Mouse (Mus musculus) embryonic facial prominence, embryonic 14.5 days (tissue): ENCODE results near the gene Jund. TPM values are rescaled to one million over a fixed set of nuclear protein-coding genes. Genes with fewer than 3 reads are reported as not detected.

Experiments used
- ATAC-seq: fragments of 200-750 bp; cut with Nextera tagmentation; 2 replicates; pipeline ENCODE4 v1.8.0; 2017; ENCODE audit warnings: low read depth, moderate number of reproducible peaks, moderate TSS enrichment
- DNase-seq: peaks from one replicate; pipeline ENCODE4 v3.0.0-alpha.2; 2015; ENCODE audit warnings: low spot score
- H3K27ac ChIP-seq: fragments of 300-500 bp; sonication (generic); replicated peaks from 2 replicates; pipeline ENCODE4 v1.5.1; 2014; ENCODE audit warnings: low read depth, mild to moderate bottlenecking, low read length, moderate library complexity
- H3K27me3 ChIP-seq: fragments of 300-500 bp; sonication (generic); replicated peaks from 2 replicates; pipeline ENCODE4 v1.6.1; 2014; ENCODE audit warnings: low read length; ENCODE audit not compliant: control insufficient read depth, insufficient read depth
- H3K36me3 ChIP-seq: fragments of 300-500 bp; sonication (generic); 2 replicates; pipeline ENCODE4 v1.6.1; 2014; ENCODE audit warnings: low read length, mixed read lengths; ENCODE audit not compliant: control insufficient read depth, insufficient read depth
- H3K4me1 ChIP-seq: fragments of 300-500 bp; sonication (generic); 2 replicates; pipeline ENCODE4 v1.6.1; 2014; ENCODE audit warnings: antibody characterized with exemption, low read length; ENCODE audit not compliant: control insufficient read depth, insufficient read depth
- H3K4me2 ChIP-seq: fragments of 300-500 bp; sonication (generic); 2 replicates; pipeline ENCODE4 v1.6.1; 2014; ENCODE audit warnings: low read depth, mild to moderate bottlenecking, low read length, moderate library complexity, mixed read lengths
- H3K4me3 ChIP-seq: fragments of 300-500 bp; sonication (generic); 2 replicates; pipeline ENCODE4 v1.5.1; 2014; ENCODE audit warnings: low read depth, mild to moderate bottlenecking, low read length
- H3K9ac ChIP-seq: fragments of 300-500 bp; sonication (generic); 2 replicates; pipeline ENCODE4 v1.6.1; 2014; ENCODE audit warnings: low read depth, mild to moderate bottlenecking, low read length, moderate library complexity, mixed read lengths
- H3K9me3 ChIP-seq: fragments of 300-500 bp; sonication (generic); 2 replicates; pipeline ENCODE4 v1.6.1; 2016; ENCODE audit warnings: low read length; ENCODE audit not compliant: control insufficient read depth
- whole genome bisulfite sequencing: fragments of 180-500 bp; shearing (Covaris S2); extraction: QIAGEN DNeasy Blood & Tissue Kit; methylation state at CpG from one replicate; pipeline ENCODE4 v1.1.7; 2014; 5-methylcytosine and 5-hydroxymethylcytosine counted together
- polyA plus RNA-seq: library from polyadenylated mRNA; unstranded; fragments of >200 nt; fragmentation: Nextera tagmentation; extraction: Ambion mirVana; gene quantifications from 2 replicates; pipeline ENCODE4 v1.2.1, GENCODE M21; 2014

Gene Jund
- polyA plus RNA-seq, 1 experiment from 2014 or later, result 121 TPM

DNA sequence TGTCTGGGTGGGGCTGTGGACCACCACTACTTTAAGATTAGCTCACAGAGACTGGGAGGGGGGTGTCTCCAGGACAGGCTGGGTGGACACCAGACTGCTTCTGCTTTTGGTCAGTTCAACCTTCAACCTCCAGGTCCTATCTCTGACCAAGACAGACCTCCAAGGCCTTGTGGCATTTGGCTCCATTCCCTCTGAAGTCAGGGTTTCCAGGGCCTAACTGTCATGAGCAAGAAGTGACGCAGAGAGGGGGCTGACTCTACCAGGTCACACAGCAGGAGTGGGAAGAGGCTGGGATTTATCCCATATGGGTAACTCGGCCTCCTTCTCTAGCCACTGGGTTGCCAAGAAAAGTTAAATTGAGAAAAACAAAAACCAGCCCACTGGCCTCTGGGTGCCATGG is 41.0 kb upstream of the Jund start:
- H3K4me2 ChIP-seq, result no peak overlapping the region
- H3K36me3 ChIP-seq, result peaks cover 35% of the 10 kb centered on the region
- WGBS, result 84% methylated on average over 2 of the region's 2 CpGs
- H3K27ac ChIP-seq, result no peak overlapping the region
- no peaks in the 10 kb centered on the region for H3K9me3 ChIP-seq
- H3K27me3 ChIP-seq, result no peaks in the 10 kb centered on the region
- H3K4me1 ChIP-seq, result peaks cover 6% of the 10 kb centered on the region; the same call in 1 of the 2 replicates
- no peak for ATAC-seq
- H3K9ac ChIP-seq, result peak overlapping the region; percentile 10; the same call in 1 of the 2 replicates
- no peak overlapping the region for H3K4me3 ChIP-seq
- DNase-seq, result no peak

DNA sequence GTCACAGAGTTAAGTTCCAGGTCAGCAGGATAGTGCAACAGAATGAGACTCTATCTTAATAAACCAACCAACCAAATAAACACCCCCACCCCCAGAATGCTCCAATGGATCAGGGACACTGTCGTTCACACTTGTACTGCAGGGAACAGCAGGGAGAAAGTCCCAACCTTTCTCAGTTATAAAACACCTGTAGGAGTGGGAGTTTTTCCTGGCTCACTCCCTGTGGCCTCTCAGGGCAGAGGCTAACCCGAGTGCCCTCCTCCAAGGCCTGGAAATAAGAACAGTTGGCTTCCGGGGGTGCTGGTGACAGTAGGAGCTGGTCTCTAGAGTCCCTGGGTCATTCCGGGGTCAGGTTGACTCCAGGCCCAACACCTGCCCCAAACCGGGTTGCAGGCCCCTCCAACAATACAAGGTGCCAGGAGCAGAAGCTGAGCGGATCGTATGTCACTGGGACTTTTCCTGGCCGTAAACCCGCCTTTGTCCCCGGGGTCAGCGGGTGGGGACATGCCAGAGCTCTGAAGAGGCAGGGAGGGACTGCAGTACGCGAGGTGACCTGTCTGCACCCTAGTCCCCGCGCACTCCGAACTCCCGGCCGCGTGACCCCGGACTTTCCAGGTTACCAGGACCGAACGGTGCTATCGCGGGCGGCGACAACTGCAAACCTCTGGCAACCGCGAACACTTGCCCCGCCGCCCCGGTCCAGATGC is 39.7 kb upstream of the Jund start:
- DNase-seq (peak; percentile 26), ATAC-seq (no peak; the same call in 1 of the 2 replicates)
- Histone ChIP-seq H3K4me1 (peaks cover 6% of the 10 kb centered on the region; the same call in 1 of the 2 replicates), H3K27ac (peak overlapping the region; percentile 74), H3K27me3 (no peaks in the 10 kb centered on the region), H3K9me3 (no peaks in the 10 kb centered on the region), H3K4me2 (peak overlapping the region; percentile 88), H3K9ac (peak overlapping the region; percentile 85), H3K36me3 (peaks cover 31% of the 10 kb centered on the region), H3K4me3 (peak overlapping the region; percentile 80)
- 2% methylated on average over 26 of the region's 31 CpGs for WGBS

DNA sequence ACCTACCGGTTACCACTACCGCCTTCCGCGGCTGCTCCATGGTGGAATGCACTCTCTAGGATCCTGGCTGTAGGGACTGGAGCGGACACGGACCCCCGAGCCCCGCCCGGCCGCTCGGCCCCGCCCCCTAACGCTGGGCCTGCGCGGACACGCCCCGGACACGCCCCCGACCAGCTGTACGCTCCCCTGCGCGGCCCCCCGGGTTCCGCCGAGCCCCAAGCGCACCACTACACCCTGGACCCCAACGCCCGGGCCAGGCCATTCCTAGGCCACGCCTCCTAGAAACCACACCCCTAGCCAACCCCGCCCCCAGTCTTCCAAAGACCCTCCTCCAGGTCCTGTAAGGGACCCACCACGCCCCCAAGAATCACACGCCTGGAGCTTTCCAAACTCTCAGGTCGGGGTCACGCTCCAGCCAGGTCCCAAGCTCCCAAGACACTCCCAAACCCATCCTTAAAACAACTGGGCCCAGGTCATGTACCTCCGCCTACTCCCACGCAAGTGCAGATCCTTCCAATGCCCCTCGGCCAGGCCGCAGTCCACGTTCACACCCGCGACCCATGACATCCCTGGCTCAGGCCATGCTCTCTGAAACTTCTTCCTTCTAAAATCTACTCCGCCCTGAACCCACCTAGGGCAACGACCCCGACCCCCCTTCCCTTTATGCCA is 39.0 kb upstream of the Jund start:
- Histone ChIP-seq H3K4me1 (peaks cover 6% of the 10 kb centered on the region; the same call in 1 of the 2 replicates), H3K27ac (peak overlapping the region; percentile 74), H3K4me2 (peak overlapping the region; percentile 88), H3K36me3 (peaks cover 24% of the 10 kb centered on the region), H3K9ac (peak overlapping the region; percentile 85), H3K4me3 (peak overlapping the region; percentile 80), H3K27me3 (no peaks in the 10 kb centered on the region), H3K9me3 (no peaks in the 10 kb centered on the region)
- WGBS, result under 1% methylated on average over 22 of the region's 44 CpGs
- DNase-seq (peak; percentile 97), ATAC-seq (peak; percentile 97)

DNA sequence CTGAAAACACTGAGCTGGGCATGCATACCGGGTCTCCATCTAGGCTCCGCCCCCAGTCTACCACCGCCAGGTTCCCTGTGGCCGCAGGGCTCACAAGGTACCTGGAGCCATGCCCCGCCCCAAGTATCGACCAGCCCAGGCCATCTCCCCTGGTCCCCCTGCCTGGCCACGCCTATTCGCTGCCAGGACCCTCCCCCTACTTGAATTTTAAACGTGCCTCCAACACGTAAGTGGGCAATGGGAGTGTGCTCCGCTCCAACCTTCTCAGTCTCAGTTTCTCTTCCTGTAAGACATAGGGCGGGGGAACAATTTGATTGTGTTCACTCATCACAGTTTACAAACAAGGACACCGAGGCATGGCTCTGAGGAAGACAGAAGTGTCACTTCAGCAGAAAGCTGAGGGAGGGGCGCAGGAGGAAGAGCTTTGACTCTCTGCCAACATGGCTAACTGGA is 38.5 kb upstream of the Jund start, which contains the start of gene Pgpep1:
Gene Pgpep1 (minus strand): TSS at position 116 of the 453 bp plus-strand sequence.
- no peaks in the 10 kb centered on the region for H3K27me3 ChIP-seq
- WGBS, result under 1% methylated on average over 14 of the region's 14 CpGs
- H3K36me3 ChIP-seq, result peaks cover 19% of the 10 kb centered on the region
- ATAC-seq (peak; percentile 56), DNase-seq (peak; percentile 69)
- H3K4me1 ChIP-seq, result peaks cover 6% of the 10 kb centered on the region; the same call in 1 of the 2 replicates
- no peaks in the 10 kb centered on the region for H3K9me3 ChIP-seq
- H3K9ac ChIP-seq, result peak within 1 kb of the TSS; percentile 85
- H3K27ac ChIP-seq, result peak within 1 kb of the TSS; percentile 74
- peak within 1 kb of the TSS; percentile 88 for H3K4me2 ChIP-seq
- H3K4me3 ChIP-seq, result peak within 1 kb of the TSS; percentile 80

DNA sequence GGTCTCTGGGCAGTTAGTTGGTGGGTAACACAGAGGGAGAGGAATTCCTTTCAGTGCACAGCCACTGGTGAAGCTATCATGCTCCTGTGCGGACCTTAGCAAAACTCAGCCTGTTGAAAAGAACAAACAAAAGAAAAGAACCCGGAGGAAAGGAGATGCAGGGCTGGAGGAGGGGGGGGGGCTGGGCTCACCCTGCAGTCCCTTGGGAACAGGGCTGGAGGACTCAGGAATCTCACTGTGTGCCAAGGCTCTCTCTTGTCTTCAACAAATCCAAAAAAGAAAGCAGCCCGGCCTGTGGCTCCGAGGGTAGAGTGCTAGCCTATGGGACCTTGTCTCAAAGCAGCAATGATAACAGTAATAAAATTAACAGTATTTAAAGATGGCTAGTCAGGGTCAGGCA is 35.1 kb upstream of the Jund start:
- ATAC-seq, result no peak
- no peak overlapping the region for H3K4me3 ChIP-seq
- H3K27ac ChIP-seq, result no peak overlapping the region
- H3K4me1 ChIP-seq, result no peaks in the 10 kb centered on the region; the same call in 1 of the 2 replicates
- no peaks in the 10 kb centered on the region for H3K27me3 ChIP-seq
- no peak overlapping the region for H3K9ac ChIP-seq
- DNase-seq, result no peak
- no peaks in the 10 kb centered on the region for H3K9me3 ChIP-seq
- no peak overlapping the region for H3K4me2 ChIP-seq
- 56% methylated on average over 4 of the region's 4 CpGs for WGBS
- H3K36me3 ChIP-seq, result no peaks in the 10 kb centered on the region

DNA sequence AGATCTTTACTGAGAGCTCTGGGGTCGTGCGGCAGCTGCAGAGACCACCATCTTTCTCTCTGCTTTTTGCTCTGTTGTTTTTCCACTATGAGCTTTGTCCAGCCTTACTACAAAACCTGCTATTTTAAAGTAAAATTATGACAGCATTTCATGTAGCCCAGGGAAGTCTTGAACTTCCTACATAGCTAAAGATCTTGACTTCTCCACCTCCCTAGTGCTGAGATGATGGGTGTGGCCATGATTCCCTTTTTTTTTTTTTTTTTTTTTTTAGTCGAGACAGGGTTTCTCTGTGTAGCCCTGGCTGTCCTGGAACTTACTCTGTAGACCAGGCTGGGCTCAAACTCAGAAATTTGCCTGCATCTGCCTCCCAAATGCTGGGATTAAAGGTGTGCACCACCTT is 34.1 kb upstream of the Jund start:
- Histone ChIP-seq H3K36me3 (no peaks in the 10 kb centered on the region), H3K4me3 (no peak overlapping the region), H3K4me1 (no peaks in the 10 kb centered on the region), H3K9ac (no peak overlapping the region), H3K4me2 (no peak overlapping the region), H3K27me3 (no peaks in the 10 kb centered on the region), H3K9me3 (no peaks in the 10 kb centered on the region), H3K27ac (no peak overlapping the region)
- 78% methylated on average over 3 of the region's 3 CpGs for WGBS
- ATAC-seq (no peak), DNase-seq (no peak)

DNA sequence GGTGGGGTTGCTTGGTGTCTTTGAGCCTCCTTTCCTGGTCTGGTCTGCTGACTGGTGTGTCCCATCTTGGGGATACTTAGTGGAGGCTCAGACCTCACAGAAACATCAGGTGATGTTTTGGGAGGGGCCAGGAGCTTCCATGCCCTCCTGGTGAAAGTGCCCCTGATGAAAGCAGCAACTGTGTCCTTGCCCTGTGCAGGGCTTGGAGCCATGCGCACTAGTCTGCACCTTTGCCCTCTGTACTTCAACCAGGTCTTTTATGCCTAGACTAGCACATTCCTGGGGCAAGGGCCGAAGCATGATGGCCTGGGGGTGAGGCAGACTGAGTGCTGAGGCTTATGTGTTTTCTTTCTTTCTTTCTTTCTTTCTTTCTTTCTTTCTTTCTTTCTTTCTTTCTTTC is 33.1 kb upstream of the Jund start:
- no peak overlapping the region for H3K27ac ChIP-seq
- no peak overlapping the region for H3K4me2 ChIP-seq
- H3K9me3 ChIP-seq, result no peaks in the 10 kb centered on the region
- whole genome bisulfite sequencing, result 42% methylated on average over 2 of the region's 2 CpGs
- no peaks in the 10 kb centered on the region for H3K4me1 ChIP-seq
- no peak for ATAC-seq
- no peak for DNase-seq
- no peak overlapping the region for H3K4me3 ChIP-seq
- no peaks in the 10 kb centered on the region for H3K36me3 ChIP-seq
- H3K9ac ChIP-seq, result no peak overlapping the region
- H3K27me3 ChIP-seq, result no peaks in the 10 kb centered on the region

DNA sequence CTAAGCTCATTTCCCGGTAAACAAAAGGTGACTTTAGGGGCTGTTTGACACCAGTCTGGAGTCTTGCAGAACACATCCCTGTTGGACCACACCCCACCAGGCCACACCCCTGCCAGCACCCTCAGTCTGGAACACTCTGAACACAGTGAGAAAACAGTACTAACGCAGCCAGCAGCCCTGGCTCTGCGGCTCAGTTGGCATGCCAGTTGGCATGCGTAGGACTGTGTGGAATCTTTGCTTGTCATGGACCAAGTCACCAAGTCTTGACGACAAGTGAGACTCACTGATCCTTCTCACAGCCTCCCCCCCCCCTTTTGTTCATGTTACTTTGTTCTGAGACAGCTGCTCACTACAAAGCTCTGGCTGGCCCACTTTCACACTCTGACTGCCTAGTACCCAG is 31.7 kb upstream of the Jund start:
- Histone ChIP-seq H3K9ac (no peak overlapping the region), H3K27ac (no peak overlapping the region), H3K36me3 (no peaks in the 10 kb centered on the region), H3K4me3 (no peak overlapping the region), H3K4me2 (no peak overlapping the region), H3K4me1 (no peaks in the 10 kb centered on the region), H3K27me3 (no peaks in the 10 kb centered on the region), H3K9me3 (no peaks in the 10 kb centered on the region)
- WGBS, result 81% methylated on average over 5 of the region's 5 CpGs
- 0 out of 2 replicates have a peak, but pooled peaks have one; percentile 10 for ATAC-seq
- DNase-seq, result no peak
